12 mouse cellular contexts compared by ENCODE assay signal in the genomic region with DNA sequence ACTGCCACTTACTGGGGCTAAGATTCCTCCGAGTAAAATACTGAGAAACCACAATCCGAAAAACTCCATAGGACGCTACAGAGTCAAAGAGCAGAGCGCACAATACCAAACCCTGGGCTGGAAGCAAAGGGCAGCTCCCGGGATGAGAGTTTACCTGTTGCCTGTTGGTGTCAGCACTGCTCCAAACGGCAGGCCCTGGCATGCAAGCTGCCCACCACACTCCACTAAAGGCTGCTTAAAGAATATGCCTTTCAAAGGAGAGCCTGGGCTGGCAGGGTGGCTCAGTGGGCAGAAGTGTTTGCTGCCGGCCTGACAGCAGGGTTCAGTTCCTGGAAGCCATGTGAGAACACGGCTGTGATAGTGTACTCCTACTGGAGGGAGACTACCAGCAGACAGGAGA. TPM values are rescaled to one million over a fixed set of nuclear protein-coding genes. Genes with fewer than 3 reads are reported as not detected.
A peak's percentile ranks its signal among the peaks of the same experiment; 100 is the strongest.
DNase-seq lines count a peak whose midpoint lies in the region; ATAC-seq and TF ChIP-seq lines count a peak whose summit lies in the region.
"Had no signal": no experiment of that assay in that cellular context is flagged by ENCODE, and none has a peak within 500 bp of the region (broad histone marks: within the 10 kb centered on the region; RNA-seq: fewer than 3 reads in every experiment).

No protein-coding gene starts in this region.

- 0 out of 2 replicates have a peak overlapping the region, but pooled peaks have one; percentile 36 for H3K27ac ChIP-seq in hindbrain, embryonic 10.5 days
- H3K27ac ChIP-seq in hindbrain, embryonic 14.5 days: no peak overlapping the region
- H3K27ac ChIP-seq in bone marrow, adult 2 months (ENCODE audit: control insufficient read depth, insufficient read depth, low read depth, low read length, poor library complexity): no peak overlapping the region
- H3K27ac ChIP-seq in embryonic fibroblast, embryonic 13.5 days (ENCODE audit: insufficient read depth, low read length): no peak overlapping the region
- H3K27ac ChIP-seq in limb, embryonic 11.5 days (replicated peaks; ENCODE audit: low read depth, low read length): peak overlapping the region; percentile 26; the same call in 1 of the 2 replicates
- H3K27ac ChIP-seq: liver, embryonic 12.5 days; neural tube, embryonic 12.5 days had no signal

- TF ChIP-seq POLR2A in bone marrow, adult 2 months (IDR thresholded peaks at IDR 0.05; ENCODE audit: borderline replicate concordance, control insufficient read depth, low read depth, low read length): no peak
- TF ChIP-seq POLR2A in embryonic fibroblast, embryonic 13.5 days (IDR thresholded peaks at IDR 0.05; ENCODE audit: low read depth, low read length): no peak

- H3K4me2 ChIP-seq in hindbrain, embryonic 14.5 days (replicated peaks): no peak overlapping the region
- H3K4me2 ChIP-seq in limb, embryonic 11.5 days (ENCODE audit: low read depth, severe bottlenecking): no peak overlapping the region
- H3K4me2 ChIP-seq: liver, embryonic 12.5 days; neural tube, embryonic 12.5 days had no signal

- peaks cover 53% of the 10 kb centered on the region for H3K4me1 ChIP-seq in hindbrain, embryonic 10.5 days (replicated peaks)
- H3K4me1 ChIP-seq in hindbrain, embryonic 14.5 days (replicated peaks; ENCODE audit: control insufficient read depth, insufficient read depth, low read length): peaks cover 14% of the 10 kb centered on the region; the same call in 1 of the 2 replicates
- H3K4me1 ChIP-seq in bone marrow, adult 2 months (ENCODE audit: control insufficient read depth, insufficient read depth, low read length): peaks cover 2% of the 10 kb centered on the region
- peaks cover 31% of the 10 kb centered on the region for H3K4me1 ChIP-seq in embryonic fibroblast, embryonic 13.5 days (ENCODE audit: control insufficient read depth, insufficient read depth, low read length)
- H3K4me1 ChIP-seq in limb, embryonic 11.5 days (ENCODE audit: control insufficient read depth, insufficient read depth, low read length): peaks cover 5% of the 10 kb centered on the region; the same call in 1 of the 2 replicates

- TF ChIP-seq CTCF in bone marrow, adult 2 months (IDR thresholded peaks at IDR 0.05; ENCODE audit: control insufficient read depth, insufficient read depth, low read length): 0 out of 2 replicates have a peak, but pooled peaks have one; percentile 2
- peak; percentile 29; the same call in 1 of the 2 replicates for TF ChIP-seq CTCF in embryonic fibroblast, embryonic 13.5 days (IDR thresholded peaks at IDR 0.05; ENCODE audit: borderline replicate concordance, insufficient read depth, low read length)

- no peak overlapping the region for H3K9ac ChIP-seq in hindbrain, embryonic 14.5 days
- H3K9ac ChIP-seq in limb, embryonic 11.5 days (ENCODE audit: low read length): no peak overlapping the region
- H3K9ac ChIP-seq: liver, embryonic 12.5 days; neural tube, embryonic 12.5 days had no signal

- WGBS in hindbrain, embryonic 10.5 days: 67% methylated on average over 8 of the region's 8 CpGs
- 70% methylated on average over 8 of the region's 8 CpGs for WGBS in hindbrain, embryonic 14.5 days
- WGBS in bone marrow, adult 2 months: 84% methylated on average over 8 of the region's 8 CpGs
- 77% methylated on average over 8 of the region's 8 CpGs for WGBS in limb, embryonic 11.5 days

- no peak for DNase-seq in hindbrain, embryonic 10.5 days (ENCODE audit: low spot score)
- DNase-seq in hindbrain, embryonic 14.5 days (ENCODE audit: low spot score): no peak
- no peak for DNase-seq in limb, embryonic 11.5 days (ENCODE audit: low spot score)
- DNase-seq in thymus, postnatal 10 days (ENCODE audit: low spot score in 2 of 2): no peak
- DNase-seq in lung, adult 18-20 months: no peak
- DNase-seq: gastrocnemius, postnatal 36 days; kidney, adult 8-10 months; lung, postnatal 36 days had no signal

- H3K36me3 ChIP-seq in hindbrain, embryonic 10.5 days: peaks cover 54% of the 10 kb centered on the region
- H3K36me3 ChIP-seq in hindbrain, embryonic 14.5 days (replicated peaks; ENCODE audit: control insufficient read depth, insufficient read depth): peaks cover 8% of the 10 kb centered on the region; the same call in 1 of the 2 replicates
- H3K36me3 ChIP-seq in limb, embryonic 11.5 days (ENCODE audit: control insufficient read depth, insufficient read depth, low read length): no peaks in the 10 kb centered on the region

- H3K27me3 ChIP-seq in hindbrain, embryonic 10.5 days (ENCODE audit: insufficient read depth, poor library complexity, severe bottlenecking): no peaks in the 10 kb centered on the region
- H3K27me3 ChIP-seq in hindbrain, embryonic 14.5 days (ENCODE audit: control insufficient read depth, insufficient read depth, low read length): no peaks in the 10 kb centered on the region
- H3K27me3 ChIP-seq in limb, embryonic 11.5 days (ENCODE audit: control insufficient read depth, insufficient read depth, low read length): no peaks in the 10 kb centered on the region
- H3K27me3 ChIP-seq: liver, embryonic 12.5 days; neural tube, embryonic 12.5 days had no signal

- no peak for ATAC-seq in hindbrain, embryonic 14.5 days (ENCODE audit: low FRiP score)
- no peak for ATAC-seq in limb, embryonic 11.5 days (ENCODE audit: insufficient number of reproducible peaks, low FRiP score, low TSS enrichment, low read depth)
- ATAC-seq: liver, embryonic 12.5 days had no signal

- no peak overlapping the region for H3K4me3 ChIP-seq in hindbrain, embryonic 10.5 days
- no peak overlapping the region for H3K4me3 ChIP-seq in hindbrain, embryonic 14.5 days (replicated peaks; ENCODE audit: low read length)
- no peak overlapping the region for H3K4me3 ChIP-seq in bone marrow, adult 2 months (replicated peaks; ENCODE audit: control insufficient read depth, low read depth, low read length)
- no peak overlapping the region for H3K4me3 ChIP-seq in embryonic fibroblast, embryonic 13.5 days (ENCODE audit: insufficient read depth, low read length)
- H3K4me3 ChIP-seq in limb, embryonic 11.5 days (ENCODE audit: low read depth, low read length): no peak overlapping the region
- H3K4me3 ChIP-seq: liver, embryonic 12.5 days; neural tube, embryonic 12.5 days had no signal

- no peaks in the 10 kb centered on the region for H3K9me3 ChIP-seq in hindbrain, embryonic 10.5 days
- H3K9me3 ChIP-seq in hindbrain, embryonic 14.5 days (ENCODE audit: control insufficient read depth, low read length): no peaks in the 10 kb centered on the region
- H3K9me3 ChIP-seq in limb, embryonic 11.5 days (ENCODE audit: control insufficient read depth, low read length): no peaks in the 10 kb centered on the region
- H3K9me3 ChIP-seq: liver, embryonic 12.5 days; neural tube, embryonic 12.5 days had no signal

RNA-seq across cellular contexts. Expression of a gene that starts 25.2 kb away (rescaled TPM):
- polyA plus RNA-seq in hindbrain, embryonic 10.5 days (2016; fragmentation: Nextera tagmentation; extraction: Ambion mirVana): 1.3 and 1.7 TPM in 2 replicates
- 1.6 and 2.4 TPM in 2 replicates for polyA plus RNA-seq in hindbrain, embryonic 14.5 days (2014; fragmentation: Nextera tagmentation; extraction: Ambion mirVana)
- 48.2 and 146 TPM in 2 replicates for polyA plus RNA-seq in bone marrow, adult 2 months (2011; ENCODE audit: insufficient read depth, insufficient read length, low replicate concordance, missing spikeins)
- 0.74 TPM in 1 of 2 replicates, not detected in the other for polyA plus RNA-seq in embryonic fibroblast, embryonic 13.5 days (2011; ENCODE audit: insufficient read length, low read depth, missing spikeins)
- 0.79 and 1.6 TPM in 2 replicates for polyA plus RNA-seq in limb, embryonic 11.5 days (2014; fragmentation: Nextera tagmentation; extraction: Ambion mirVana)

RNA-seq across cellular contexts. Expression of a gene that starts 50.9 kb away (rescaled TPM):
- polyA plus RNA-seq in hindbrain, embryonic 10.5 days (2016; fragmentation: Nextera tagmentation; extraction: Ambion mirVana): 248 and 258 TPM in 2 replicates
- 172 and 177 TPM in 2 replicates for polyA plus RNA-seq in hindbrain, embryonic 14.5 days (2014; fragmentation: Nextera tagmentation; extraction: Ambion mirVana)
- 26.5 and 52.7 TPM in 2 replicates for polyA plus RNA-seq in bone marrow, adult 2 months (2011; ENCODE audit: insufficient read depth, insufficient read length, low replicate concordance, missing spikeins)
- polyA plus RNA-seq in embryonic fibroblast, embryonic 13.5 days (2011; ENCODE audit: insufficient read length, low read depth, missing spikeins): 158 and 229 TPM in 2 replicates
- polyA plus RNA-seq in limb, embryonic 11.5 days (2014; fragmentation: Nextera tagmentation; extraction: Ambion mirVana): 94.9 and 107 TPM in 2 replicates

RNA-seq across cellular contexts. Expression of a gene that starts 57.3 kb away (rescaled TPM):
- 34.4 and 46.0 TPM in 2 replicates for polyA plus RNA-seq in hindbrain, embryonic 10.5 days (2016; fragmentation: Nextera tagmentation; extraction: Ambion mirVana)
- 4.8 and 5.0 TPM in 2 replicates for polyA plus RNA-seq in hindbrain, embryonic 14.5 days (2014; fragmentation: Nextera tagmentation; extraction: Ambion mirVana)
- 1.4 and 1.8 TPM in 2 replicates for polyA plus RNA-seq in bone marrow, adult 2 months (2011; ENCODE audit: insufficient read depth, insufficient read length, low replicate concordance, missing spikeins)
- 66.6 and 92.8 TPM in 2 replicates for polyA plus RNA-seq in embryonic fibroblast, embryonic 13.5 days (2011; ENCODE audit: insufficient read length, low read depth, missing spikeins)
- 112 and 131 TPM in 2 replicates for polyA plus RNA-seq in limb, embryonic 11.5 days (2014; fragmentation: Nextera tagmentation; extraction: Ambion mirVana)

Comparison
In these comparisons a context has a peak if more than half of its experiments do, and no peak if none do; other contexts are left out.
1. H3K27ac ChIP-seq: peak in hindbrain, embryonic 10.5 days (single experiment) and limb, embryonic 11.5 days (single experiment); none in hindbrain, embryonic 14.5 days (single experiment), bone marrow, adult 2 months (single experiment) and embryonic fibroblast, embryonic 13.5 days (single experiment).
2. RNA of a gene that starts 25.2 kb away (polyA plus RNA-seq): 48.2 to 146 TPM in bone marrow, adult 2 months; 1.3 to 1.7 TPM in hindbrain, embryonic 10.5 days, 1.6 to 2.4 TPM in hindbrain, embryonic 14.5 days, 0.79 to 1.6 TPM in limb, embryonic 11.5 days and 0.74 TPM in embryonic fibroblast, embryonic 13.5 days; every median in the first group is over 10 times any median in the second.